Mouse (Mus musculus) Patski (cell line): Measurements from ENCODE around the gene Fbxo47. TPM values are rescaled to one million over a fixed set of nuclear protein-coding genes. Genes with fewer than 3 reads are reported as not detected.

Experiments
- ATAC-seq: fragments of 100-300 bp; one replicate; pipeline ENCODE4 v1.8.0; 2021
- CTCF ChIA-PET: fragments of 350-600 bp; sonication (Branson Sonifier 250); formaldehyde crosslinking; loops from one replicate; lab custom pipeline; 2022; ENCODE audit warnings: inconsistent platforms; lab: Charles Lee
- POLR2A ChIA-PET: fragments of 350-600 bp; sonication (Branson Sonifier 250); formaldehyde crosslinking; loops from one replicate; lab custom pipeline; 2022; ENCODE audit warnings: antibody characterized with exemption, inconsistent platforms; lab: Charles Lee
- DNase-seq: peaks from one replicate; pipeline ENCODE4 v3.0.0-alpha.2; 2011; ENCODE audit warnings: low read depth, low spot score
- H3K27me3 ChIP-seq: fragments of 371-371 bp; one replicate; pipeline ENCODE4 v1.5.1; 2021
- CTCF ChIP-seq: fragments of 100-300 bp; IDR thresholded peaks from one replicate; pipeline ENCODE4 v1.5.1; 2021
- in situ Hi-C: fragments of 300-500 bp; cut with MboI; formaldehyde crosslinking; loops from 3 replicates; pipeline ENCODE4 v1.11.1; 2018; ENCODE audit warnings: low pct_unique_long_range_greater_than_20kb, mixed read lengths
- polyA plus RNA-seq: library from polyadenylated mRNA; unstranded; gene quantifications from one replicate; pipeline ENCODE4 v1.2.3, GENCODE M21; 2021

Gene Fbxo47
- polyA plus RNA-seq, 1 experiment from 2014 or later = 1.5 TPM

- no peak for ATAC-seq
- DNase-seq = no peak
- TF ChIP-seq CTCF = no peak
- CTCF ChIA-PET = interaction anchor here (1.0 to 7.5 kb wide), 2 partner anchors 15 to 22 kb away, joined by 3 to 32 read pairs; no protein-coding TSS in a partner anchor
- H3K27me3 ChIP-seq = no peaks in the 10 kb centered on the region
- POLR2A ChIA-PET = interaction anchor here (0.6 to 15.1 kb wide), 2 partner anchors 8 to 16 kb away, joined by 3 to 133 read pairs; partner anchors contain the start of gene Lasp1
- in situ Hi-C loops = no loop called here
Measured at GRCm38 (mm10) chr11:97816176-97816575, 67.8 kb downstream of the Fbxo47 start.

- ChIA-PET POLR2A (interaction anchor here (15.1 kb wide), 1 partner anchor 16 kb away, joined by 133 read pairs; the partner anchor contains the start of gene Lasp1), CTCF (interaction anchor here (1.0 to 7.5 kb wide), 2 partner anchors 14 to 22 kb away, joined by 3 to 32 read pairs; no protein-coding TSS in a partner anchor)
- in situ Hi-C loops = no loop called here
- no peak for TF ChIP-seq CTCF
- no peaks in the 10 kb centered on the region for H3K27me3 ChIP-seq
- no peak for DNase-seq
- ATAC-seq = no peak
Measured at GRCm38 (mm10) chr11:97815736-97816135, 68.2 kb downstream of the Fbxo47 start.

GRCm38 (mm10) chr11:97813746-97814515 is 70.0 kb downstream of the Fbxo47 start:
- no peak for TF ChIP-seq CTCF
- H3K27me3 ChIP-seq = no peaks in the 10 kb centered on the region
- CTCF ChIA-PET = interaction anchor here (1.6 to 7.5 kb wide), 2 partner anchors 12 to 13 kb away, joined by 4 to 32 read pairs; no protein-coding TSS in a partner anchor
- ATAC-seq (peak; percentile 37), DNase-seq (no peak)
- in situ Hi-C loops = no loop called here
- POLR2A ChIA-PET = interaction anchor here (0.5 to 15.1 kb wide), 5 partner anchors 9 to 51 kb away, joined by 3 to 133 read pairs (median 4); partner anchors contain the start of gene Lasp1

GRCm38 (mm10) chr11:97813085-97813484 is 70.9 kb downstream of the Fbxo47 start:
- no peak for TF ChIP-seq CTCF
- ATAC-seq (no peak), DNase-seq (no peak)
- in situ Hi-C loops = no loop called here
- POLR2A ChIA-PET = interaction anchor here (0.6 to 15.1 kb wide), 5 partner anchors 8 to 381 kb away, joined by 3 to 133 read pairs (median 6); partner anchors contain the start of gene Lasp1
- CTCF ChIA-PET = interaction anchor here (1.6 to 7.5 kb wide), 2 partner anchors 12 to 14 kb away, joined by 4 to 32 read pairs; no protein-coding TSS in a partner anchor
- no peaks in the 10 kb centered on the region for H3K27me3 ChIP-seq

- ATAC-seq = no peak
- TF ChIP-seq CTCF = no peak
- in situ Hi-C loops = no loop called here
- POLR2A ChIA-PET = interaction anchor here (0.6 to 15.1 kb wide), 2 partner anchors 13 to 382 kb away, joined by 6 to 133 read pairs; partner anchors contain the start of gene Lasp1
- CTCF ChIA-PET = interaction anchor here (1.6 to 7.5 kb wide), 2 partner anchors 11 to 15 kb away, joined by 4 to 32 read pairs; no protein-coding TSS in a partner anchor
- DNase-seq = no peak
- no peaks in the 10 kb centered on the region for H3K27me3 ChIP-seq
Measured at GRCm38 (mm10) chr11:97812491-97812921, 71.4 kb downstream of the Fbxo47 start.

GRCm38 (mm10) chr11:97811569-97812362 is 72.2 kb downstream of the Fbxo47 start:
- in situ Hi-C loops = no loop called here
- TF ChIP-seq CTCF = no peak
- ChIA-PET POLR2A (interaction anchor here (0.7 to 15.1 kb wide), 5 partner anchors 9 to 532 kb away, joined by 3 to 133 read pairs (median 4); partner anchors contain the start of gene Lasp1), CTCF (interaction anchor here (0.8 to 7.5 kb wide), 3 partner anchors 10 to 25 kb away, joined by 3 to 32 read pairs (median 4); no protein-coding TSS in a partner anchor)
- DNase-seq = no peak
- no peak for ATAC-seq
- H3K27me3 ChIP-seq = no peaks in the 10 kb centered on the region

GRCm38 (mm10) chr11:97810970-97811369 is 73.0 kb downstream of the Fbxo47 start:
- in situ Hi-C loops = no loop called here
- TF ChIP-seq CTCF = no peak
- DNase-seq (no peak), ATAC-seq (no peak)
- ChIA-PET CTCF (interaction anchor here (0.8 to 7.5 kb wide), 2 partner anchors 10 to 24 kb away, joined by 3 to 32 read pairs; no protein-coding TSS in a partner anchor), POLR2A (interaction anchor here (0.7 to 15.1 kb wide), 4 partner anchors 10 to 531 kb away, joined by 3 to 133 read pairs (median 6); partner anchors contain the start of gene Lasp1)
- no peaks in the 10 kb centered on the region for H3K27me3 ChIP-seq

GRCm38 (mm10) chr11:97810356-97810755 is 73.6 kb downstream of the Fbxo47 start:
- no peaks in the 10 kb centered on the region for H3K27me3 ChIP-seq
- ChIA-PET CTCF (interaction anchor here (7.5 kb wide), 1 partner anchor 9 kb away, joined by 32 read pairs; no protein-coding TSS in a partner anchor), POLR2A (interaction anchor here (2.3 to 15.1 kb wide), 2 partner anchors 10 kb away, joined by 8 to 133 read pairs; partner anchors contain the start of gene Lasp1)
- DNase-seq (no peak), ATAC-seq (no peak)
- in situ Hi-C loops = no loop called here
- no peak for TF ChIP-seq CTCF
